Mouse (Mus musculus): ENCODE results near the gene Ptgfrn. TPM values are rescaled to one million over a fixed set of nuclear protein-coding genes. Genes with fewer than 3 reads are reported as not detected.

The Ptgfrn gene
- polyA plus RNA-seq, 1 experiment from 2014 or later, result 2.0 TPM

GRCm38 (mm10) chr3:101097146-101097800 lies 12.8 kb downstream of the Ptgfrn start:
- Histone ChIP-seq H3K27me3 (ENCODE audit: insufficient read depth, poor library complexity, severe bottlenecking) (no peaks in the 10 kb centered on the region), H3K27ac (no peak overlapping the region), H3K9me3 (no peaks in the 10 kb centered on the region), H3K4me3 (no peak overlapping the region), H3K36me3 (no peaks in the 10 kb centered on the region), H3K4me1 (replicated peaks) (peaks cover 12% of the 10 kb centered on the region; the same call in 1 of the 2 replicates)
- 83% methylated on average over 9 of the region's 9 CpGs for WGBS
- DNase-seq (ENCODE audit: low spot score), result no peak

GRCm38 (mm10) chr3:101095761-101096449 lies 14.2 kb downstream of the Ptgfrn start:
- no peak for DNase-seq (ENCODE audit: low spot score)
- no peaks in the 10 kb centered on the region for H3K9me3 ChIP-seq
- H3K27me3 ChIP-seq (ENCODE audit: insufficient read depth, poor library complexity, severe bottlenecking), result no peaks in the 10 kb centered on the region
- no peak overlapping the region for H3K4me3 ChIP-seq
- H3K36me3 ChIP-seq, result no peaks in the 10 kb centered on the region
- no peak overlapping the region for H3K27ac ChIP-seq
- H3K4me1 ChIP-seq (replicated peaks), result peaks cover 18% of the 10 kb centered on the region; the same call in 1 of the 2 replicates
- 85% methylated on average over 5 of the region's 5 CpGs for WGBS

GRCm38 (mm10) chr3:101092202-101092601 lies 17.9 kb downstream of the Ptgfrn start:
- no peak overlapping the region for H3K4me3 ChIP-seq
- 76% methylated on average over 13 of the region's 13 CpGs for WGBS
- no peak overlapping the region for H3K27ac ChIP-seq
- DNase-seq (ENCODE audit: low spot score), result no peak
- no peaks in the 10 kb centered on the region for H3K36me3 ChIP-seq
- no peaks in the 10 kb centered on the region for H3K27me3 ChIP-seq (ENCODE audit: insufficient read depth, poor library complexity, severe bottlenecking)
- H3K4me1 ChIP-seq (replicated peaks), result peaks cover 17% of the 10 kb centered on the region; the same call in 1 of the 2 replicates
- H3K9me3 ChIP-seq, result no peaks in the 10 kb centered on the region

GRCm38 (mm10) chr3:101086584-101087445 lies 23.3 kb downstream of the Ptgfrn start:
- no peaks in the 10 kb centered on the region for H3K36me3 ChIP-seq
- H3K27me3 ChIP-seq (ENCODE audit: insufficient read depth, poor library complexity, severe bottlenecking), result no peaks in the 10 kb centered on the region
- H3K4me1 ChIP-seq (replicated peaks), result 0 out of 2 replicates have a peak, but pooled peaks cover 5% of the 10 kb centered on the region
- DNase-seq (ENCODE audit: low spot score), result no peak
- H3K9me3 ChIP-seq, result no peaks in the 10 kb centered on the region
- no peak overlapping the region for H3K27ac ChIP-seq
- no peak overlapping the region for H3K4me3 ChIP-seq
- 82% methylated on average over 7 of the region's 7 CpGs for WGBS

GRCm38 (mm10) chr3:101080925-101081324 lies 29.2 kb downstream of the Ptgfrn start:
- Histone ChIP-seq H3K4me3 (no peak overlapping the region), H3K36me3 (peaks cover 28% of the 10 kb centered on the region), H3K27me3 (ENCODE audit: insufficient read depth, poor library complexity, severe bottlenecking) (no peaks in the 10 kb centered on the region), H3K4me1 (replicated peaks) (peaks cover 2% of the 10 kb centered on the region; the same call in 1 of the 2 replicates), H3K27ac (no peak overlapping the region), H3K9me3 (no peaks in the 10 kb centered on the region)
- WGBS, result 91% methylated on average over 4 of the region's 4 CpGs
- DNase-seq (ENCODE audit: low spot score), result no peak

GRCm38 (mm10) chr3:101078344-101078743 lies 31.7 kb downstream of the Ptgfrn start:
- Histone ChIP-seq H3K27me3 (ENCODE audit: insufficient read depth, poor library complexity, severe bottlenecking) (no peaks in the 10 kb centered on the region), H3K4me1 (replicated peaks) (peaks cover 3% of the 10 kb centered on the region; the same call in 1 of the 2 replicates), H3K27ac (no peak overlapping the region), H3K9me3 (no peaks in the 10 kb centered on the region), H3K36me3 (peaks cover 43% of the 10 kb centered on the region), H3K4me3 (no peak overlapping the region)
- no peak for DNase-seq (ENCODE audit: low spot score)
- 100% methylated on average over 1 of the region's 1 CpGs for WGBS

- Histone ChIP-seq H3K4me1 (replicated peaks) (peaks cover 4% of the 10 kb centered on the region), H3K4me3 (no peak overlapping the region), H3K27ac (no peak overlapping the region), H3K27me3 (ENCODE audit: insufficient read depth, poor library complexity, severe bottlenecking) (no peaks in the 10 kb centered on the region), H3K36me3 (peaks cover 46% of the 10 kb centered on the region), H3K9me3 (no peaks in the 10 kb centered on the region)
- WGBS, result 92% methylated on average over 6 of the region's 6 CpGs
- DNase-seq (ENCODE audit: low spot score), result no peak
These were observed 32.4 kb downstream of the Ptgfrn start for GRCm38 (mm10) chr3:101077710-101078100.

- Histone ChIP-seq H3K4me3 (no peak overlapping the region), H3K27me3 (ENCODE audit: insufficient read depth, poor library complexity, severe bottlenecking) (no peaks in the 10 kb centered on the region), H3K4me1 (replicated peaks) (peaks cover 9% of the 10 kb centered on the region), H3K36me3 (peaks cover 51% of the 10 kb centered on the region), H3K9me3 (no peaks in the 10 kb centered on the region), H3K27ac (no peak overlapping the region)
- no peak for DNase-seq (ENCODE audit: low spot score)
- 97% methylated on average over 25 of the region's 25 CpGs for WGBS
These were observed 32.9 kb downstream of the Ptgfrn start for GRCm38 (mm10) chr3:101076966-101077709.

GRCm38 (mm10) chr3:101075866-101076265 lies 34.2 kb downstream of the Ptgfrn start:
- DNase-seq (ENCODE audit: low spot score), result no peak
- 77% methylated on average over 3 of the region's 3 CpGs for WGBS
- no peak overlapping the region for H3K4me3 ChIP-seq
- no peaks in the 10 kb centered on the region for H3K27me3 ChIP-seq (ENCODE audit: insufficient read depth, poor library complexity, severe bottlenecking)
- no peaks in the 10 kb centered on the region for H3K9me3 ChIP-seq
- H3K36me3 ChIP-seq, result peaks cover 53% of the 10 kb centered on the region
- H3K27ac ChIP-seq, result no peak overlapping the region
- peaks cover 19% of the 10 kb centered on the region for H3K4me1 ChIP-seq (replicated peaks)

GRCm38 (mm10) chr3:101073384-101073783 lies 36.7 kb downstream of the Ptgfrn start:
- DNase-seq (ENCODE audit: low spot score), result no peak
- H3K4me1 ChIP-seq (replicated peaks), result peaks cover 36% of the 10 kb centered on the region
- H3K27ac ChIP-seq, result no peak overlapping the region
- WGBS, result 88% methylated on average over 9 of the region's 9 CpGs
- H3K36me3 ChIP-seq, result peaks cover 42% of the 10 kb centered on the region
- no peaks in the 10 kb centered on the region for H3K9me3 ChIP-seq
- no peaks in the 10 kb centered on the region for H3K27me3 ChIP-seq (ENCODE audit: insufficient read depth, poor library complexity, severe bottlenecking)
- no peak overlapping the region for H3K4me3 ChIP-seq

- no peaks in the 10 kb centered on the region for H3K9me3 ChIP-seq
- peaks cover 37% of the 10 kb centered on the region for H3K36me3 ChIP-seq
- H3K4me1 ChIP-seq (replicated peaks), result peaks cover 43% of the 10 kb centered on the region
- no peak overlapping the region for H3K4me3 ChIP-seq
- WGBS, result 87% methylated on average over 15 of the region's 15 CpGs
- H3K27me3 ChIP-seq (ENCODE audit: insufficient read depth, poor library complexity, severe bottlenecking), result no peaks in the 10 kb centered on the region
- DNase-seq (ENCODE audit: low spot score), result no peak
- peak overlapping the region; percentile 51; the same call in 1 of the 2 replicates for H3K27ac ChIP-seq
These were observed 37.4 kb downstream of the Ptgfrn start for GRCm38 (mm10) chr3:101072506-101073215.

- DNase-seq (ENCODE audit: low spot score), result no peak
- Histone ChIP-seq H3K27ac (0 out of 2 replicates have a peak overlapping the region, but pooled peaks have one; percentile 62), H3K4me1 (replicated peaks) (peaks cover 43% of the 10 kb centered on the region), H3K9me3 (no peaks in the 10 kb centered on the region), H3K4me3 (no peak overlapping the region), H3K36me3 (peaks cover 27% of the 10 kb centered on the region), H3K27me3 (ENCODE audit: insufficient read depth, poor library complexity, severe bottlenecking) (no peaks in the 10 kb centered on the region)
These were observed 38.5 kb downstream of the Ptgfrn start for GRCm38 (mm10) chr3:101071576-101071975.

Measured in hindbrain, embryonic 10.5 days (tissue).